Mouse (Mus musculus) lung, embryonic 16.5 days (tissue): ENCODE data around the gene Fam216a. TPM values are rescaled to one million over a fixed set of nuclear protein-coding genes. Genes with fewer than 3 reads are reported as not detected.

Experiments
- ATAC-seq: fragments of 200-750 bp; cut with Nextera tagmentation; 2 replicates; pipeline ENCODE4 v1.8.0; 2017; ENCODE audit warnings: low read depth, mild to moderate bottlenecking, moderate library complexity
- H3K27ac ChIP-seq: fragments of 300-500 bp; sonication (generic); 2 replicates; pipeline ENCODE4 v1.5.1; 2014; ENCODE audit warnings: mild to moderate bottlenecking, control low read depth, low read length
- H3K27me3 ChIP-seq: fragments of 300-500 bp; sonication (generic); 2 replicates; pipeline ENCODE4 v1.6.1; 2014; ENCODE audit warnings: low read depth, low read length, mixed read lengths; ENCODE audit not compliant: control insufficient read depth, insufficient read depth
- H3K36me3 ChIP-seq: fragments of 300-500 bp; sonication (generic); 2 replicates; pipeline ENCODE4 v1.6.1; 2014; ENCODE audit warnings: low read length; ENCODE audit not compliant: control insufficient read depth, insufficient read depth
- H3K4me1 ChIP-seq: fragments of 300-500 bp; sonication (generic); replicated peaks from 2 replicates; pipeline ENCODE4 v1.6.1; 2014; ENCODE audit warnings: low read length, mixed read lengths; ENCODE audit not compliant: control insufficient read depth, insufficient read depth
- H3K4me2 ChIP-seq: fragments of 300-500 bp; sonication (generic); 2 replicates; pipeline ENCODE4 v1.6.1; 2014; ENCODE audit warnings: low read depth, low read length, control low read depth
- H3K4me3 ChIP-seq: fragments of 300-500 bp; sonication (generic); 2 replicates; pipeline ENCODE4 v1.5.1; 2014; ENCODE audit warnings: mild to moderate bottlenecking, low read length, control low read depth
- H3K9ac ChIP-seq: fragments of 300-500 bp; sonication (generic); 2 replicates; pipeline ENCODE4 v1.6.1; 2014; ENCODE audit warnings: low read length, control low read depth
- H3K9me3 ChIP-seq: fragments of 300-500 bp; sonication (generic); 2 replicates; pipeline ENCODE4 v1.6.1; 2016; ENCODE audit warnings: low read length; ENCODE audit not compliant: control insufficient read depth
- WGBS: fragments of 180-500 bp; shearing (Covaris S2); extraction: QIAGEN DNeasy Blood & Tissue Kit; methylation state at CpG from one replicate; pipeline ENCODE4 v1.1.7; 2014; 5-methylcytosine and 5-hydroxymethylcytosine counted together
- polyA plus RNA-seq: library from polyadenylated mRNA; unstranded; fragments of >200 nt; fragmentation: Nextera tagmentation; extraction: Ambion mirVana; gene quantifications from 2 replicates; pipeline ENCODE4 v1.2.1, GENCODE M21; 2015

The Fam216a gene
- polyA plus RNA-seq, 1 experiment from 2014 or later, result 65.2 TPM

DNA sequence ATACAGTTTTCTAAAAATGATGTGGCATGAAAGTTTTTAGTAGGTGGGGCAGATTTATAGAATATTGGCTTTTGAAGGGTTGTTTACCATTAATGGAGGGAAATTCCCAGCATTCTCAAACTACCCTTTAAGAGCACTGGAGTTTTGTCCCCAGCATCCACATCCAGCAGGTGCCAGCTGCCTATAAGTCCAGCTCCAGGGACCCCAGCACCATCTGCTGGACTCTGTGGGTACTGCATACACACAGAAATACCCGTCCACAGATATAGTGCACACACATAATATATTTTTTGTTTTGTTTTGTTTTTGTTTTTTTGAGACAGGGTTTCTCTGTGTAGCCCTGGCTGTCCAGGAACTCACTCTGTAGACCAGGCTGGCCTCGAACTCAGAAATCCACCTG is 21.7 kb upstream of the Fam216a start:
- H3K9ac ChIP-seq, result no peak overlapping the region
- no peaks in the 10 kb centered on the region for H3K27me3 ChIP-seq
- no peak overlapping the region for H3K4me2 ChIP-seq
- 62% methylated on average over 2 of the region's 2 CpGs for WGBS
- H3K9me3 ChIP-seq, result no peaks in the 10 kb centered on the region
- H3K4me3 ChIP-seq, result no peak overlapping the region
- H3K27ac ChIP-seq, result no peak overlapping the region
- H3K4me1 ChIP-seq, result peaks cover 9% of the 10 kb centered on the region; the same call in 1 of the 2 replicates
- peaks cover 5% of the 10 kb centered on the region for H3K36me3 ChIP-seq
- no peak for ATAC-seq

DNA sequence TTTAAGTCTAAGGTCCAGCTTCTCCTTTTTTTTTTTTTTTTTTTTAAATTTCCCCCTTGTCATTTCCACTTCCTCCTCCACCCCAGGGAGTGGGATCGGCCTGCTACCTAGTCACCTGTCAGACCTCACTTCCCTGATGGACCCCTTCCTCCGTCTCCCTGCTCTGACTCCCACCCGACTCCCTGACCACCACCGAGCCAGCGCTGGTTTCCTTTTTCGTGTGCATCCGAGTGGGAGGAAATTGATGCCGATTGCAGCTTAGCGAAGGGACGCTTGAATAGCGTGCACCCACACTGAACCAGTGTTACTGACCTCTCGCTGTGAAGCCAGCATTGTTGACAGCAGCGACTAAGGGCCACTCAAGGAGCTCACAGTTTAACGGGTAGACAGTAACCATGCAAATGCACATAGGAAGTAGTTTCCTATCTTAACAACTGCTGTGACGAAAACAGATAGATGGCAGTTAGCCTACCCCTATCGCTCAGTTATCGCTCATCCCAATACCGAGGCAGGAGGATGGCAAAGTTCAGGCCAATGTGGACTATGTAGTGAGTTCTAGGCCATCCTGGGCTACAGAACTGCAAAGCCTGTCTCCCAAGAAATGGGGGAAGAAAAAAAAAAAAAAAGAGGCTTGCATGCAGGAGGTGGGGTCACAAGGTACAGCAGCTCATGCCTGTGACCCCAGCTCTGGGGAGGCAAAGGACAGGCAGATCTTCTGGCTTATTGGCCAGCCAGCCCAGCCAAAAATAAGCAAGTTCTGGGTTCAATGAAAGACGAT is 20.3 kb upstream of the Fam216a start:
- no peaks in the 10 kb centered on the region for H3K27me3 ChIP-seq
- WGBS, result 11% methylated on average over 19 of the region's 19 CpGs
- H3K36me3 ChIP-seq, result 0 out of 2 replicates have a peak, but pooled peaks cover 2% of the 10 kb centered on the region
- H3K4me3 ChIP-seq, result peak overlapping the region; percentile 97
- H3K4me1 ChIP-seq, result peaks cover 9% of the 10 kb centered on the region; the same call in 1 of the 2 replicates
- peak overlapping the region; percentile 55; the same call in 1 of the 2 replicates for H3K27ac ChIP-seq
- 0 out of 2 replicates have a peak, but pooled peaks have one; percentile 9 for ATAC-seq
- peak overlapping the region; percentile 92 for H3K9ac ChIP-seq
- H3K9me3 ChIP-seq, result no peaks in the 10 kb centered on the region
- H3K4me2 ChIP-seq, result peak overlapping the region; percentile 90

GRCm38 (mm10) chr5:122391786-122392180 is 19.6 kb upstream of the Fam216a start, which contains the start of gene Arpc3:
Gene Arpc3 (plus strand): TSS chr5:122391878.
- ATAC-seq, result peak; percentile 92

DNA sequence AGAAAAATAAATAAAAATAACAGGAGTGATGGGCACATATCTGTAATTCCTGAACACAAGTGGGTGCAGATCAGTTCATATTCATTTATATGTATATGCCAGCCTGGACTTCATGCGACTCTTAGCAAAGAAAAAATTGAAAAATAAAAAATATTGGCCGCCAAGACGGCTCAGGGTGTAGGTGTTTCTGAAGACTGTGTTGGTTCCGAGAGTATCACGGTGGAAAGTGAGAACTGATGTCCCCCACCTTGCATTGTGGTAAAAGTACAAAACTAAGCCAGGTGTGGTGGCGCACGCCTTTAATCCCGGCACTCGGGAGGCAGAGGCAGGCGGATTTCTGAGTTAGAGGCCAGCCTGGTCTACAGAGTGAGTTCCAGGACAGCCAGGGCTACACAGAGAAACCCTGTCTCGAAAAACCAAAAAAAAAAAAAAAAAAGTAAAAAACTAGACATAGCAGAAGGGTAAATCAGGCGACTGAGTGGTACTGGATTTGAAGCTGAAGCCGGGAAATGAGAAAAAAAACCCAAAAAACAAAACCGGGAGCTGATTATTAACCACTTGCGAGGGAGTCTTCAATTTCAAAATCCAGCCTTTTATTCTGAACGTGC is 19.1 kb upstream of the Fam216a start:
- peak overlapping the region; percentile 97 for H3K4me3 ChIP-seq
- H3K9ac ChIP-seq, result no peak overlapping the region; the same call in 1 of the 2 replicates
- 48% methylated on average over 15 of the region's 16 CpGs for WGBS
- peaks cover 9% of the 10 kb centered on the region; the same call in 1 of the 2 replicates for H3K4me1 ChIP-seq
- 0 out of 2 replicates have a peak, but pooled peaks cover 2% of the 10 kb centered on the region for H3K36me3 ChIP-seq
- no peaks in the 10 kb centered on the region for H3K27me3 ChIP-seq
- H3K9me3 ChIP-seq, result no peaks in the 10 kb centered on the region
- peak overlapping the region; percentile 37 for H3K4me2 ChIP-seq
- no peak for ATAC-seq
- H3K27ac ChIP-seq, result no peak overlapping the region

More at GRCm38 (mm10) chr5:122391786-122392180, 19.6 kb upstream of the Fam216a start, which contains the start of gene Arpc3:
- Histone ChIP-seq H3K4me1 (peaks cover 9% of the 10 kb centered on the region; the same call in 1 of the 2 replicates), H3K4me2 (peak within 1 kb of the TSS; percentile 90), H3K4me3 (peak within 1 kb of the TSS; percentile 97), H3K27me3 (no peaks in the 10 kb centered on the region), H3K9ac (peak within 1 kb of the TSS; percentile 92), H3K36me3 (0 out of 2 replicates have a peak, but pooled peaks cover 2% of the 10 kb centered on the region), H3K27ac (peak within 1 kb of the TSS; percentile 55; the same call in 1 of the 2 replicates), H3K9me3 (no peaks in the 10 kb centered on the region)
- WGBS, result under 1% methylated on average over 39 of the region's 39 CpGs

DNA sequence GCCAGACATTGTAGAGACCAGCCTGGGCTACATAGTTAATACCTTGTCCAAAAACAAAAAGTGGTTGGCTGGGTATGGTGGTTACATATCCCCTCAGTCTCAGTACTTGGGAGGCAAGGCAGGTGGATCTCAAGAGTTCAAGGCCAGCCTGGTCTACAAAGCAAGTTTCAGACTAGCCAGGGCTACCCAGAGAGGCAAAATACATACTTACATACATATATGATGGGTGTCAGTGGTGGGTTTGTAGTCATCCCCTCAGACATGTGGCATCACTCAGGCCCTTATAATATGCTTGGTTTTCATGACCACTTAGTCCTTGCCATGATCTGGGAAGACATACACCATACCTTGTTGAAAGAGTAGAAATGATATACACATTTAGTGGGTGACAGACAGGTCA is 18.5 kb upstream of the Fam216a start:
- H3K27me3 ChIP-seq, result no peaks in the 10 kb centered on the region
- H3K4me1 ChIP-seq, result peaks cover 9% of the 10 kb centered on the region; the same call in 1 of the 2 replicates
- H3K9me3 ChIP-seq, result no peaks in the 10 kb centered on the region
- H3K36me3 ChIP-seq, result 0 out of 2 replicates have a peak, but pooled peaks cover 2% of the 10 kb centered on the region
- no peak overlapping the region for H3K9ac ChIP-seq
- no peak for ATAC-seq
- H3K4me2 ChIP-seq, result no peak overlapping the region
- H3K4me3 ChIP-seq, result no peak overlapping the region
- no peak overlapping the region for H3K27ac ChIP-seq

- H3K27ac ChIP-seq, result no peak overlapping the region
- no peaks in the 10 kb centered on the region for H3K9me3 ChIP-seq
- H3K9ac ChIP-seq, result no peak overlapping the region
- no peaks in the 10 kb centered on the region for H3K27me3 ChIP-seq
- H3K4me1 ChIP-seq, result peaks cover 9% of the 10 kb centered on the region; the same call in 1 of the 2 replicates
- 85% methylated on average over 5 of the region's 5 CpGs for WGBS
- no peak for ATAC-seq
- H3K4me3 ChIP-seq, result no peak overlapping the region
- 0 out of 2 replicates have a peak, but pooled peaks cover 2% of the 10 kb centered on the region for H3K36me3 ChIP-seq
- no peak overlapping the region for H3K4me2 ChIP-seq
These were observed 17.8 kb upstream of the Fam216a start for GRCm38 (mm10) chr5:122390006-122390405.

- H3K4me3 ChIP-seq, result no peak overlapping the region
- no peaks in the 10 kb centered on the region for H3K27me3 ChIP-seq
- no peaks in the 10 kb centered on the region for H3K4me1 ChIP-seq
- WGBS, result 45% methylated on average over 11 of the region's 11 CpGs
- peak; percentile 65 for ATAC-seq
- no peak overlapping the region for H3K4me2 ChIP-seq
- no peaks in the 10 kb centered on the region for H3K9me3 ChIP-seq
- no peak overlapping the region for H3K9ac ChIP-seq
- peaks cover 23% of the 10 kb centered on the region for H3K36me3 ChIP-seq
- no peak overlapping the region for H3K27ac ChIP-seq
These were observed 7.4 kb upstream of the Fam216a start for GRCm38 (mm10) chr5:122379374-122380155.

GRCm38 (mm10) chr5:122378171-122378570 is 6.0 kb upstream of the Fam216a start:
- Histone ChIP-seq H3K4me3 (no peak overlapping the region), H3K36me3 (peaks cover 23% of the 10 kb centered on the region), H3K9ac (no peak overlapping the region), H3K4me1 (peaks cover 3% of the 10 kb centered on the region; the same call in 1 of the 2 replicates), H3K4me2 (no peak overlapping the region), H3K27ac (no peak overlapping the region), H3K27me3 (no peaks in the 10 kb centered on the region), H3K9me3 (no peaks in the 10 kb centered on the region)
- WGBS, result 92% methylated on average over 12 of the region's 12 CpGs
- ATAC-seq, result no peak
